Mouse (Mus musculus) layer of hippocampus, adult 18-20 months (tissue): ENCODE results near the gene 2010106E10Rik. TPM values are rescaled to one million over a fixed set of nuclear protein-coding genes. Genes with fewer than 3 reads are reported as not detected.
A peak's percentile ranks its signal among the peaks of the same experiment; 100 is the strongest.

ENCODE experiments used
- DNase-seq, 2 experiments: peaks; one replicate each; pipeline ENCODE4 v3.0.0; 2022; ENCODE audit warnings: low spot score in 2 of 2
- long read RNA-seq: library from polyadenylated mRNA; stranded (forward); transcript quantifications from one replicate; pipeline ENCODE4 v2.0.0, GENCODE M21; 2021
- total RNA-seq, 2 experiments: library from RNA; stranded (reverse); gene quantifications; 2 replicates each; pipeline ENCODE4 v1.2.3; 2021

2010106E10Rik gene
- not detected for total RNA-seq
- long read RNA-seq, result 0 reads

GRCm38 (mm10) chrX:112494974-112495373 lies at the start of gene 2010106E10Rik:
2010106E10Rik (plus strand) TSS chrX:112495274.
- DNase-seq, result no peak

GRCm38 (mm10) chrX:112505651-112506050 lies 10.6 kb downstream of the 2010106E10Rik start:
- DNase-seq, result no peak

- DNase-seq, result peak in 1 of 2 experiments; percentile 29
These were observed 29.7 kb downstream of the 2010106E10Rik start for GRCm38 (mm10) chrX:112524755-112525154.

DNA sequence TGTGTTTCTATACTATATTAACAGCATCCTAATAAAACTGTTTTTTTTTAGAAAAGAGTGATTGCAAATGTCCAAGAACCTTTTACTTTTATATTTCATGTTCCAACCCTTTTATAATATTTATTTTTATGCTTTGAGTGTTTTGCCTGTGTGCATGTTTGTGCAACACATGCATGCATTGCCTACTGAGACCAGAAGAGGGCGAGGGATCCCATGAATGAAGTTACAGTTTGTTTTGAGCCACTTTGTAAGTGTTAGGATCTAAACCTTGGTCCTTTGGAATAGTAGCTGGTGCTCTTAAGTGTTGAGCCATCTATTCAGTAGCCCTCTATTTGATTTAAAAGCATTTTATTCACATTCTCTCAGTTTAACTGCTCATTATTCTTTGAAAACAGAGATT lies 48.0 kb downstream of the 2010106E10Rik start:
- no peak for DNase-seq

DNA sequence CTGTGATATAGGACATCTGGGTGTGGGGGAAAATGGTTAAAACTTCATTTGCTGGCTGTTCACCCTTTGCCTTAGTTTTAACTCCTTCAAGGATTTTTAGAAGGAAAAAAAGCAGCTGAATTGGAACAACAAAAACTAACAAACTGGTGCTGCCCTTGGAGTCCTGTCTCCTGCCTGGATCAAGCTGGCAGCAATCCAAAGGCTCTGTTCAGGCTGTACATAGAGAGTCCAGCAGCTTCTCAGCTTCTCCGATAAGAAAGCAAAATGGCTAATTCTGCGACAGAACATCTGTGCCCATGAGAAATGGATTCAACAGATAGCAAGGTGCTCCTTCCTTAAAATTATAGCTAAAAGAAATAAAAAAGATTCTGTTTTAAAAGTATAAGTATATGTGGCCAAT lies 72.6 kb downstream of the 2010106E10Rik start:
- no peak for DNase-seq

DNA sequence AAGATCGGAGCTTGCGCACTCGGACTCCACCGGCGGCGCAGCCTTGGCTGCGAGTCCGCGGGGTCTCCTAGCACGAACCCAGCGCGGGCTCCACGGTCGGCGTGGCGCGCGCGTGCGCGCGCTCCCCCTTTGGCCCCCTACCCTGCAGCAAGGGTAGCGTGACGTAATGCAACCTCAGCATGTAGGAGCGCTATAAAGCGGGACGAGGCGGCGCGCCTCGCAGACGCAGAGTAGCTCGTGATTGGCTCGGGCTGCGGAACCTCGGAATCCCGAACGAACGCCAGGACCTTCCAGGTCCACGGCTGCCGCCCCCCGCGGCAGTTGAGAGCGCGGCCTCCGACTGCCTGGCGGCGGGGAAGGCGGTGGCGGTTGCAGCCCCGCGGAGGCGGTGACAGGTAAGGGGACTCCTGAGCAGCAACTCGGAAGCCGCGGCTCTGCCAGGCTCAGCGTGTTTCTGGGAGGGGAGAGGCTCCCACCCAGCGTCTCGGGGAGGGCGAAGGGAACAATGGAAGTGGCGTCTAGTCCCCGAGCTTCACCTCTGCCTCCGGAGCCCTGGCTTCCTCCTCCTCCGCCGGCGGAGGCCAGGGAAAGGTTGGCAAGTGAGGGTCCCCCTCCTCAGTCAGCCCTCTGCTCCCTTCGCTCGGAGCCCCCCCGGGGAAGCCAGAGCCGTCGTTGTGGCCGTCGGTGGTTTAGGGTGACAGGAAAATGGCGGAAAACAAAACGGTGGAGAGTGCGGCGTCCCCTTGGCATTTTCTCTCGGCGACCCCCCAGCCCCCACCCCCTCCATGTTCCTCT lies 105.6 kb downstream of the 2010106E10Rik start, which contains the start of gene Zfp711:
Zfp711 (plus strand) TSS at position 16 of the 795 bp plus-strand sequence.
- peak; percentile 66 to 67 for DNase-seq

DNA sequence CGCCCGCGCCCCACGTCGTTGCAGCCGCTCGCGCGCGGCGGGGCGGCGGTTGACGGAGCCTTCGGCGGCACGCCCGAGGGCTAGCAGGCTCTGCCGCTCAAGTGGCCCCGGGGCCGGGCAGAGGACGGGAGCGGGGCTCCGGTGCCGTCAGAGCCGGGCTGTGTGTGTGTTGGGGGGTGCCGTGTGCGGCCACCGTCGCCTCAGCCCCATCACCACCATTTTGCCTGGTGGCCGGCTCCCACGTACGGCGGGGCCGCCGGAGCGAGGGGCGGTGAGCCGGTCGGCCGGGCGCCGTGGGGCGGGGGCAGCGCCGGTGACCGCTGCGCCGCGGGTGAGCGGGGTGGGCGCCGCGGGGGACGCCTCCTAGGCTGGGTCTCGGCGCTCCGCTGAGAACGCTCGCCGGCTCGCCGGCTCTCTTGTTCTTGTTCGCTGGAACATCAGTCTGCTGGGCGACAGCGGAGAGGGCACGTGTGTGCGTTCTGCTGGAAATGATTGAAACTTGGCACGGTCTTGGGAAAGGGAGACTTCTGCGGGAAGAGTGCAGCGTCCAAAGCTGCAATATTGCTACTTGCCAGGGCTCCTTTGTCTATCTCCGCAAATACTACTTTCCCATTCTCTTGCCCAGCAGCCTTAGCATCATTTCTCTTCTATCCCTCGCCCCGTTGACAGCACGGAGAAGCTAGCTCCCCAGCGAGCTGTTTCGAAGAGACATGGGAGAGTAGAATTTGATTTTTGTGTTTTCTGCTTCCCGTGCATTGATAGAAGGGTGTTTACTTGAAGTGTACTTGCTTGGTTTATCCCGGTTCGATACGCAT lies 106.4 kb downstream of the 2010106E10Rik start:
- DNase-seq, result peak; percentile 3 to 18

Other genes starting within 250 kb of the 2010106E10Rik start
- 1 to 10 TPM; 5.9 to 6.3 TPM for gene Apool, start 183.9 kb upstream of the 2010106E10Rik start, total RNA-seq
- gene Satl1, start 88.5 kb upstream of the 2010106E10Rik start, total RNA-seq, result not detected
- 1 to 10 TPM; 7.7 to 8.2 TPM for gene Zfp711, start 105.3 kb downstream of the 2010106E10Rik start, total RNA-seq
- gene Pof1b, start 203.4 kb downstream of the 2010106E10Rik start, total RNA-seq, result not detected